Mouse (Mus musculus) forebrain, embryonic 16.5 days (tissue): ENCODE measurements around the gene Alg2. TPM values are rescaled to one million over a fixed set of nuclear protein-coding genes. Genes with fewer than 3 reads are reported as not detected.

ENCODE experiments used
- ATAC-seq: fragments of 200-750 bp; cut with Nextera tagmentation; 2 replicates; pipeline ENCODE4 v1.8.0; 2017; ENCODE audit warnings: mild to moderate bottlenecking, moderate library complexity
- H3K27ac ChIP-seq: fragments of 300-500 bp; sonication (generic); 2 replicates; pipeline ENCODE4 v1.5.1; 2014; ENCODE audit warnings: low read length, control low read depth
- H3K27me3 ChIP-seq: fragments of 300-500 bp; sonication (generic); replicated peaks from 2 replicates; pipeline ENCODE4 v1.6.1; 2014; ENCODE audit warnings: low read length; ENCODE audit not compliant: control insufficient read depth, insufficient read depth
- H3K36me3 ChIP-seq: fragments of 300-500 bp; sonication (generic); 2 replicates; pipeline ENCODE4 v1.6.1; 2014; ENCODE audit not compliant: control insufficient read depth, insufficient read depth
- H3K4me1 ChIP-seq: fragments of 300-500 bp; sonication (generic); replicated peaks from 2 replicates; pipeline ENCODE4 v1.6.1; 2014; ENCODE audit warnings: low read length; ENCODE audit not compliant: control insufficient read depth, insufficient read depth
- H3K4me2 ChIP-seq: fragments of 300-500 bp; sonication (generic); 2 replicates; pipeline ENCODE4 v1.6.1; 2014; ENCODE audit warnings: mild to moderate bottlenecking, low read length, control low read depth
- H3K4me3 ChIP-seq: fragments of 300-500 bp; sonication (generic); replicated peaks from 2 replicates; pipeline ENCODE4 v1.5.1; 2014; ENCODE audit warnings: mild to moderate bottlenecking, low read length, control low read depth
- H3K9ac ChIP-seq: fragments of 300-500 bp; sonication (generic); replicated peaks from 2 replicates; pipeline ENCODE4 v1.6.1; 2014; ENCODE audit warnings: low read depth, low read length, control low read depth
- H3K9me3 ChIP-seq: fragments of 300-500 bp; sonication (generic); 2 replicates; pipeline ENCODE4 v1.6.1; 2016; ENCODE audit warnings: low read length; ENCODE audit not compliant: control insufficient read depth
- WGBS: fragments of 180-500 bp; shearing (Covaris S2); extraction: QIAGEN DNeasy Blood & Tissue Kit; methylation state at CpG from one replicate; pipeline ENCODE4 v1.1.7; 2014; 5-methylcytosine and 5-hydroxymethylcytosine counted together
- polyA plus RNA-seq: library from polyadenylated mRNA; unstranded; fragments of >200 nt; fragmentation: Nextera tagmentation; extraction: Ambion mirVana; gene quantifications from 2 replicates; pipeline ENCODE4 v1.2.1, GENCODE M21; 2015

Gene Alg2
- polyA plus RNA-seq, 1 experiment from 2014 or later: 239 TPM

DNA sequence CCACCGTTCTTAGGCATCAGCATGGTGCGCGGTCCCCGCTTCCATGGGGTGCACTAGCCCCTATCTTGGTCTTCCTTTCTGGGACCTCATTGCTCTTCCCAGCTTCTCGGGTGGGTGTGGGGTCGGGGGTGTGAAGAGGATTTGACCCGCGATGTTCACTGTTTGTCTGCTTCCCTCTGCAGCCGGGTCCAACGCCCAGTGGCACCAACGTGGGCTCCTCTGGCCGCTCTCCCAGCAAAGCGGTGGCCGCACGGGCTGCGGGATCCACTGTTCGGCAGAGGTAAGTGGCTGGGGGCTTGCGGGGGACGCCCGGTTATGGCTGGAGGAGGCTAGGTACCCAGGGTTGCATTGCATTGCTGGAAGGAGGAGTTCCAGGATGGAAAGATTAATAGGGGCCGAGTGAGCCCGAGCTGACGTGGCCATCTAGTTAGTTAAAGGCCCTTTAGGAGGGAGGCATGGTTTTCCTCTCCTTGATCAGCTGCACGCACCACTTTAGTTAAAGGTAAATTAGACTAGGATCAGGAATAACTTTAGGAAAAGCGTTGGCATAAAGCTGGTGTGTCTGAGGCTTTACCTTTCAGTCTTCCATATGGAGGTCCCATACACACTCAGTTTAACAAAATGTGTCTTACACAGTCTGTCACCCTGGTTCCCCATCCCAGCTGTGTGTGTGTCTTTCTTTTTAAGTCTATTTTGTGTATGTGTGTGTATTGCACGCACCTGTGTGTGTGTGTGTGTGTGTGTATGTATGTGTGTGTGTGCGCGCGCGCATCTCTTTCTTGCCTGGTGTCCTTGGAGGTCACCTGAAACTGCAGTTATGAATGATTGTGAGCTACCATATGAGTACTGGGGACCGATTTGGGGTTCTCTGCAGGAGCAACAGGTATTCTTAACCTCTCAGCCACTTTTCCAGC is 854 bp upstream of the Alg2 start:
- 13% methylated on average over 31 of the region's 31 CpGs for WGBS
- H3K27ac ChIP-seq: peak overlapping the region; percentile 98
- peaks cover 9% of the 10 kb centered on the region; the same call in 1 of the 2 replicates for H3K9me3 ChIP-seq
- H3K9ac ChIP-seq: peak overlapping the region; percentile 92
- H3K36me3 ChIP-seq: peaks cover 31% of the 10 kb centered on the region
- H3K27me3 ChIP-seq: no peaks in the 10 kb centered on the region
- peaks cover 18% of the 10 kb centered on the region for H3K4me1 ChIP-seq
- peak overlapping the region; percentile 69 for H3K4me2 ChIP-seq
- H3K4me3 ChIP-seq: peak overlapping the region; percentile 82
- ATAC-seq: no peak

DNA sequence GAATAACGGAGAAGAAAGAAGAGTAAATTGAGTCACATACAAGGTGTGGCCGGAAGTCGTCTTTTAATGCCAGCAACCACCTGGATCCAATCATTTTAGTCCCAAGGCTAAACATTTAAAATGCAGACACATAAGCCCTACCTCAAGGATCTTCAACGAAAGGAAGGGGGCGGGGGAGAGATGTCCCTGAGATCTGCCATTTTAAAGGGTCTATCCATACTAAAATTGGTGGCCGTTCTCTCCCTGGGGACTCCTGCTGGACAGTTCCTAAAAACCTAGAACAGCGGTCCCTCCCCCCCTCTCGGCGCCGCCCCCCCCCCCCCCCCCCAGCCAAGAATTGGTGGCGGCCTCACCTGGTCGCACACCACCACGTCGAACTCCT is 556 bp downstream of the Alg2 start:
- H3K36me3 ChIP-seq: peaks cover 38% of the 10 kb centered on the region
- peak overlapping the region; percentile 98 for H3K27ac ChIP-seq
- peaks cover 11% of the 10 kb centered on the region; the same call in 1 of the 2 replicates for H3K9me3 ChIP-seq
- peaks cover 18% of the 10 kb centered on the region for H3K4me1 ChIP-seq
- H3K9ac ChIP-seq: peak overlapping the region; percentile 92
- WGBS: 4% methylated on average over 9 of the region's 14 CpGs
- 0 out of 2 replicates have a peak, but pooled peaks have one; percentile 0 for ATAC-seq
- H3K27me3 ChIP-seq: no peaks in the 10 kb centered on the region
- H3K4me2 ChIP-seq: peak overlapping the region; percentile 80
- peak overlapping the region; percentile 82 for H3K4me3 ChIP-seq

DNA sequence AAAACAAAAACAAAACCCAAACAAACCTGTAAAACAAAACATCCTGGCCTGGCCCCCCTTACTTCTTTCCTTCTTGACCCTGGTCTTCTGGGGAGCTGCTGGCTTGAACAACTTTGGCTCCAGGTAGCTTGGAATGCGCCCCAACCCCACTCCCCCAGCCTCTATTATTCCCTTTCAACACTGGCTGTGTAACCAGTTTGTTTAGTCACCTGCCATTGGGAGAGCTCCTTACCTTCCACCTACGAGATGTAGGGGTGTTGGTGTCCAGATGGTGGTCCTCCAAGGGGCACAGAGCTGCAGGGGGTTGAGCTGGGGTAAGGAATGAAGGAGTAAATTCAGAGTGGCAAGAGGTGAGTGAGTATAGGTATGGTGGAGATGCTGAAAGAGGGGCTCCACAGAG is 6.9 kb downstream of the Alg2 start:
- Histone ChIP-seq H3K27ac (no peak overlapping the region), H3K4me1 (no peaks in the 10 kb centered on the region; the same call in 1 of the 2 replicates), H3K27me3 (no peaks in the 10 kb centered on the region), H3K9ac (no peak overlapping the region), H3K9me3 (peaks cover 11% of the 10 kb centered on the region), H3K36me3 (peaks cover 51% of the 10 kb centered on the region), H3K4me2 (no peak overlapping the region), H3K4me3 (no peak overlapping the region)
- 86% methylated on average over 2 of the region's 2 CpGs for WGBS
- no peak for ATAC-seq

DNA sequence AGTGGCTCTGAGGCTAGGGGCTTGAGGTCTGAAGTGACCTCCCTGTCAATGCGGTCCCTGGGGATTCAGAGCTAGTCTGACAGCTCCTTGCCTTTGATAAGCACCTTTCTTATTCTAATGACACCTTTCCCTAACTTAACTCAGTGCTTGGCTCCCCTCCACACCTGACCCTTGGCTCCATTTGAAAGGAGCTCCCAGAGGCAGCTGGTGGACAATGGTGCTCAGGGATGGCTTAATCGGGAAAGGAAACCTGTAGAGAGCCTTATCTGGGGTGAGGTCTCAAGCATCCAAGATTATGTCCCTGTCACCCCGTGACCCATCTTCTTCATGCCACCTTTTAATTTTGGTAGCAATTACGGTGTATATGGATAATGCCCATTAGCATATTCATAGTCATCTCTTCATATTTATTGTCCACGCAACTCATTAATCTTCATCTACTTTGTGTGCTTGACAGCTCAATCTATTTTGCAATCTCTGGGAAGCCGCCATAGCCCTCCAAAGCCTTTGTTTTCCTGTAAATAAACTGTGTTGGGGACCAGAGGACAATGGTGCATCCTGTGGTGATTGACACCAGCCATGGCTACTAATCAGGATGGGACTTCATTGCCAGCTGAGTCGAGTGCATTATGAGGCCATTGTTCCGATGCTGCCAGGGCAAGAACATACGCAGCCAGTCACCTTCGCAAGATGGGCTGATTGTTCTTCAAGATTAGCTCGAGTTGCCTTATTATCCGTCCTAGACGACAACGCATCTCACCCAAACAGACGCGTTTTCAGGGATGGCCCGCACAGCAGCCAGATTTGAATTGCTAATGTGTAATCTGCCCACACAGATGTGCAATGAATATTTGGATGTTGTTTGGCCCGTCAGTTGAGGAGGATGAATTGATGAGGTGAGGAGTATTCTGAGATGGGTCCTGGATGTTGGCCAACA is 24.3 kb downstream of the Alg2 start:
- no peak for ATAC-seq
- Histone ChIP-seq H3K9ac (no peak overlapping the region), H3K4me2 (no peak overlapping the region), H3K4me3 (no peak overlapping the region), H3K4me1 (peaks cover 2% of the 10 kb centered on the region; the same call in 1 of the 2 replicates), H3K27ac (no peak overlapping the region), H3K27me3 (no peaks in the 10 kb centered on the region), H3K9me3 (no peaks in the 10 kb centered on the region), H3K36me3 (no peaks in the 10 kb centered on the region)
- 15% methylated on average over 18 of the region's 18 CpGs for WGBS

DNA sequence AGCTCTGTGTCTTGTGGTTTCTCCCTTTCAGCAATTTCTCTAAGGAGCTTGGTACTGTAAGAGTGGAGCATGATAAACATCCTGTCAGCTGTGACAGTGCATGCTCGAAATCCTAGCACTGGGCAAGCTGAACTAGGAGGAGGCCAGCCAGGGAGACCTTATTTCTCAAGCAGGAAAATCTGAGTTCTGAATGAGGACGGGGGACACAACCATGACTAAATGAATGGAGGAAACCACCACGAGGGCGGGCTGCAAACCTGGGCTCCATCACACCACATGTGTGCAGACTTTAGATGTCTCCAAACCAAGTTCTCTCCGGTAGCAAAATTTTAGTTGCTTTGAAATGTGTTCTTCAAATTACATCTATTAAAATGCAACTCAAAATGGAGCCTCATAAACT is 25.0 kb downstream of the Alg2 start:
- no peak for ATAC-seq
- no peak overlapping the region for H3K4me2 ChIP-seq
- WGBS: 61% methylated on average over 5 of the region's 5 CpGs
- peaks cover 2% of the 10 kb centered on the region; the same call in 1 of the 2 replicates for H3K4me1 ChIP-seq
- no peaks in the 10 kb centered on the region for H3K36me3 ChIP-seq
- H3K9me3 ChIP-seq: no peaks in the 10 kb centered on the region
- H3K4me3 ChIP-seq: no peak overlapping the region
- no peak overlapping the region for H3K9ac ChIP-seq
- no peaks in the 10 kb centered on the region for H3K27me3 ChIP-seq
- H3K27ac ChIP-seq: no peak overlapping the region

DNA sequence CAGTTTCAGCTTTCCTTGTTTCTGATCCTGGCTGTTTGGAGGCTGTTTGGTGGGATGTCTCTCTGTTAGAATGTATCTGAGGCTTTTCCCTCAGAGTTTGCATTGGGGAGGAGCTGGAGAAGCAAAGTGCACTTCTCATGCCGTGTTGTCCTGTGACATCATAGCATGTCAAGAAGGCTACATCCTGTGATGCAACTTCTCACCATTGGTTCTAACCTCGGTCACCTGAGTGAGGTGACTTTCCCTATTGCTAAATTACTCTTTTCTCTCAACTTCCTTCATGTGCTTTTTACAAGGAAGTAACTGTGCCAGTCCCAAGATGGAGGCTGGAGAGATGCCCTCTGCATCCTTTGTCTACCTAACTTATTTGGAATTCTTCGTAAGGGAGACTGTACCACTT is 25.6 kb downstream of the Alg2 start:
- Histone ChIP-seq H3K9me3 (no peaks in the 10 kb centered on the region), H3K4me2 (no peak overlapping the region), H3K9ac (no peak overlapping the region), H3K4me3 (no peak overlapping the region), H3K36me3 (no peaks in the 10 kb centered on the region), H3K4me1 (peaks cover 2% of the 10 kb centered on the region; the same call in 1 of the 2 replicates), H3K27ac (no peak overlapping the region), H3K27me3 (no peaks in the 10 kb centered on the region)
- ATAC-seq: no peak
- WGBS: 92% methylated on average over 3 of the region's 3 CpGs

DNA sequence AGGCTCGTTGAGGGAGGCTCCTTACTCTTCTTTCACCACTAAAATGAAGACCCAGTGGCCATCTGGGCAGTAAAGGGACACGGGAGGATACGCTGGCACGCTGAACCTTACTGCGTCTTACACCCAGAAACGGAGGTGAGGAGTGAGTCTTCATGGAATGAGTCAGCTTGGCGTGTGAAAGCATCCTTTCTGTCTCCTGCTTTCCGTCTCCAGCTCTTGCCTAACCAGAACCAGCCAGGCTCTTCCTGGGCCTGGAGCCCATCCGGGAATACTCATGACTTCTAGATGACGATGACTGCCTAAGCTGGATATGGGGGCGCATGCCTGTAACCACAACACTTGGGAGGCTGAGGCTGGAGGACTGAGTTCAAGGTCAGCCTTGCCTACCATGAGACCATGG is 33.2 kb downstream of the Alg2 start:
- WGBS: 89% methylated on average over 11 of the region's 11 CpGs
- H3K4me1 ChIP-seq: peaks cover 8% of the 10 kb centered on the region
- H3K4me2 ChIP-seq: no peak overlapping the region
- H3K27ac ChIP-seq: no peak overlapping the region
- ATAC-seq: no peak
- H3K27me3 ChIP-seq: no peaks in the 10 kb centered on the region
- no peak overlapping the region for H3K9ac ChIP-seq
- H3K36me3 ChIP-seq: no peaks in the 10 kb centered on the region
- H3K4me3 ChIP-seq: no peak overlapping the region
- no peaks in the 10 kb centered on the region for H3K9me3 ChIP-seq

DNA sequence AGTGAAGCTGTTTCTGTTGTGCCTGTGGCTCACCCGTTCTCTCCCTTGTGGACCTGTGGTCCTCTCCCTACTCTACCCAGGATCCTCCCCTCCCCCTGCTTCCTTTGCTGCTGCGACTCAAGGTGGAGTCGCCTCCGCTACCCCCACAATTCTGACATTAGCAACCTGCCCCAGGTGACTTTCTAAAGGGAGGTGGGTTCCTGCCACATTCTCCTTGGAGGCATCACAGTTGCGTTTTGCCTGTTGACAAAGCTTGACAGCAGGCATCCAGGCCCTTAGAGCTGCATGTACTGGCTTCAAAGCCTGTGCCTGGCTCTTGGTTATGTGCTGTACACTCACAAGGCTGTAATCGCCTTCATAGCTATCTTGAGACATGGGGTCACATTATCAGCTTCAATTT is 35.2 kb downstream of the Alg2 start:
- peaks cover 8% of the 10 kb centered on the region for H3K4me1 ChIP-seq
- H3K27me3 ChIP-seq: no peaks in the 10 kb centered on the region
- no peak for ATAC-seq
- 79% methylated on average over 6 of the region's 6 CpGs for WGBS
- no peak overlapping the region for H3K4me3 ChIP-seq
- no peaks in the 10 kb centered on the region for H3K36me3 ChIP-seq
- H3K9me3 ChIP-seq: no peaks in the 10 kb centered on the region
- H3K4me2 ChIP-seq: no peak overlapping the region
- no peak overlapping the region for H3K27ac ChIP-seq
- no peak overlapping the region for H3K9ac ChIP-seq
